Mouse (Mus musculus): ENCODE data around the gene Mfsd2b. TPM values are rescaled to one million over a fixed set of nuclear protein-coding genes. Genes with fewer than 3 reads are reported as not detected.

Gene Mfsd2b
- polyA plus RNA-seq, 1 experiment from 2014 or later, result 1.3 TPM

DNA sequence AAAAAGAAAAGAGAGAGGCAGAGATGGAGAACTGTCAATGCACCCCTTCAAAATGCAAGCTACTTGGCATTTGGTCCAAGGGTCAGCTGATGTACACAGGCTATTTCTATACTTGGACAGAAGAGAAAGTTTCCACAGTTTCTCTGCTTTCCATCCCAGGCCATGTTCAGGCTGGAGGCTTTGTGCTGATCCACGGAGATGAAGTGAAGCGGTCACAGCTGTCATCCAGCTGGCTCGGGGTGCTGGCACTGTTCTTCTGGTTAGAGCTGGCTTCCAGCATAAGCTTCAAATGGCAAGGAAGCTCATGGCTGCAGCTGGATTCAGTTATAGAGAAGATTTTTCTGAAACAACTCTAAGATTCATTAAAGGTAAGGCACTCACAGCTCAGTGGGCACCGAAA, 60.5 kb downstream of the Mfsd2b start:
- no peaks in the 10 kb centered on the region for H3K9me3 ChIP-seq (ENCODE audit: control insufficient read depth, low read length)
- no peak overlapping the region for H3K4me2 ChIP-seq (replicated peaks; ENCODE audit: low read depth, low read length)
- no peaks in the 10 kb centered on the region for H3K36me3 ChIP-seq (ENCODE audit: control insufficient read depth, insufficient read depth, low read length)
- no peak for ATAC-seq (ENCODE audit: low FRiP score, low TSS enrichment)
- peaks cover 3% of the 10 kb centered on the region; the same call in 1 of the 2 replicates for H3K4me1 ChIP-seq (ENCODE audit: control insufficient read depth, insufficient read depth, low read length)
- WGBS, result 88% methylated on average over 4 of the region's 4 CpGs
- H3K27ac ChIP-seq (ENCODE audit: low read depth, low read length), result no peak overlapping the region
- no peak overlapping the region for H3K4me3 ChIP-seq (ENCODE audit: low read length)
- no peak overlapping the region for H3K9ac ChIP-seq (ENCODE audit: low read depth, low read length)
- H3K27me3 ChIP-seq (ENCODE audit: control insufficient read depth, insufficient read depth, low read length), result no peaks in the 10 kb centered on the region

Other genes with a start within 250 kb of the Mfsd2b start
- 0.50 and 0.73 TPM in 2 replicates for gene Fam228a, start 135.9 kb downstream of the Mfsd2b start, polyA plus RNA-seq (2014; fragmentation: Nextera tagmentation; extraction: Ambion mirVana)
- 2.3 and 3.4 TPM in 2 replicates for gene Pfn4, start 105.3 kb downstream of the Mfsd2b start, polyA plus RNA-seq (2014; fragmentation: Nextera tagmentation; extraction: Ambion mirVana)
- 1.7 and 5.0 TPM in 2 replicates for gene Fam228b, start 105.1 kb downstream of the Mfsd2b start, polyA plus RNA-seq (2014; fragmentation: Nextera tagmentation; extraction: Ambion mirVana)
- 306 and 426 TPM in 2 replicates for gene Sf3b6, start 56.8 kb downstream of the Mfsd2b start, polyA plus RNA-seq (2014; fragmentation: Nextera tagmentation; extraction: Ambion mirVana)
- gene Fkbp1b, start 32.8 kb downstream of the Mfsd2b start, polyA plus RNA-seq (2014; fragmentation: Nextera tagmentation; extraction: Ambion mirVana), result 6.5 and 7.8 TPM in 2 replicates
- 16.5 and 17.6 TPM in 2 replicates for gene Wdcp, start 31.1 kb downstream of the Mfsd2b start, polyA plus RNA-seq (2014; fragmentation: Nextera tagmentation; extraction: Ambion mirVana)
- 17.4 and 27.0 TPM in 2 replicates for gene Ubxn2a, start 33.3 kb upstream of the Mfsd2b start, polyA plus RNA-seq (2014; fragmentation: Nextera tagmentation; extraction: Ambion mirVana)
- 15.7 and 21.8 TPM in 2 replicates for gene Atad2b, start 43.0 kb upstream of the Mfsd2b start, polyA plus RNA-seq (2014; fragmentation: Nextera tagmentation; extraction: Ambion mirVana)